Mouse (Mus musculus) MN1 (cell line): ENCODE data around the gene Syne2.

Experiments
- DNase-seq: peaks from one replicate; pipeline ENCODE4 v3.0.0-alpha.2; 2016; ENCODE audit warnings: low spot score

Syne2 gene

GRCm38 (mm10) chr12:75817959-75818452, at the start of gene Syne2:
Syne2 (plus strand) TSS chr12:75818134.
- DNase-seq: peak; percentile 87

GRCm38 (mm10) chr12:75771410-75771809, 46.5 kb upstream of the Syne2 start:
- no peak for DNase-seq

GRCm38 (mm10) chr12:75772424-75773034, 45.4 kb upstream of the Syne2 start:
- DNase-seq: peak; percentile 32

GRCm38 (mm10) chr12:75781445-75781844, 36.5 kb upstream of the Syne2 start:
- no peak for DNase-seq

- DNase-seq: no peak
Measured at GRCm38 (mm10) chr12:75781995-75782394, 35.9 kb upstream of the Syne2 start.

GRCm38 (mm10) chr12:75784271-75784751, 33.6 kb upstream of the Syne2 start:
- DNase-seq: no peak

GRCm38 (mm10) chr12:75786681-75787080, 31.3 kb upstream of the Syne2 start:
- peak; percentile 73 for DNase-seq

GRCm38 (mm10) chr12:75789451-75789850, 28.5 kb upstream of the Syne2 start:
- no peak for DNase-seq

GRCm38 (mm10) chr12:75794527-75794926, 23.4 kb upstream of the Syne2 start:
- DNase-seq: no peak

GRCm38 (mm10) chr12:75796510-75796909, 21.4 kb upstream of the Syne2 start:
- peak; percentile 26 for DNase-seq

- DNase-seq: no peak
Measured at GRCm38 (mm10) chr12:75806281-75806680, 11.7 kb upstream of the Syne2 start.

- no peak for DNase-seq
Measured at GRCm38 (mm10) chr12:75813766-75814165, 4.2 kb upstream of the Syne2 start.

- no peak for DNase-seq
Measured at GRCm38 (mm10) chr12:75814551-75814950, 3.4 kb upstream of the Syne2 start.

- peak; percentile 44 for DNase-seq
Measured at GRCm38 (mm10) chr12:75816981-75817856, 715 bp upstream of the Syne2 start.

GRCm38 (mm10) chr12:75818453-75819434, 810 bp downstream of the Syne2 start:
- DNase-seq: peak; percentile 68

- DNase-seq: no peak
Measured at GRCm38 (mm10) chr12:75819481-75819880, 1.5 kb downstream of the Syne2 start.

GRCm38 (mm10) chr12:75820216-75820615, 2.3 kb downstream of the Syne2 start:
- DNase-seq: peak; percentile 32

- DNase-seq: no peak
Measured at GRCm38 (mm10) chr12:75822122-75822521, 4.2 kb downstream of the Syne2 start.

GRCm38 (mm10) chr12:75823475-75823874, 5.5 kb downstream of the Syne2 start:
- DNase-seq: no peak

GRCm38 (mm10) chr12:75825458-75825857, 7.5 kb downstream of the Syne2 start:
- DNase-seq: no peak

GRCm38 (mm10) chr12:75826699-75827353, 8.9 kb downstream of the Syne2 start:
- peak; percentile 67 for DNase-seq
